Mouse (Mus musculus): Measurements from ENCODE around the gene Arl3. TPM values are rescaled to one million over a fixed set of nuclear protein-coding genes. Genes with fewer than 3 reads are reported as not detected.

Gene Arl3
- total and polyA plus RNA-seq, 3 experiments = 24.1 to 46.5 (median 45.3) TPM

DNA sequence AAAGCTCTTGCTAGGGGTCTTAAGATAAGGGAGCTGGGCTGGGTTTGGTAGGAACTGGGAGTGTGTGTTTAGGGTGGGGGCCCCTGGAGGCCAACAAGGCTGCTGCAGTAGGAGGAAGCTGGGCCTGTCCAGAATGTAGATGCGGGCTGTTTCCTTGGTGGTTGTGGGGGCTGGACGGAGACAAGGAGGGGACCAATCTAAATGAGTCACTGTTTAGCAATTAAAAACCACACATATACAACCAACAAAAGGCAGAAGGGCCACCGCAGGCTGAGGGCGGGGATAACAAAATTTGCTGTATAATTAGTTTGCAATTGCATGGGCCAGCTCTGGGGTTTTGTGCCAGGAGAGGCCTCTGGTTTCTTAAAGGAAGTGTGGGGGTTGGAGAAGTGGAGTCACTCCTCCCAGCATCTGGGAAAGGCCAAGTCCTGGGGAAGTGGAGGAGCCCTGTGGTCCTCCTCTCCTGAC, 68.9 kb downstream of the Arl3 start:
- peak; percentile 55 for TF ChIP-seq ELF1 (IDR thresholded peaks at IDR 0.05; ENCODE audit: low read depth, low read length)
- TF ChIP-seq HCFC1 (IDR thresholded peaks at IDR 0.05; ENCODE audit: low read depth, low read length) = peak; percentile 37; the same call in 1 of the 2 replicates
- peak; percentile 66 for TF ChIP-seq IRF4 (IDR thresholded peaks at IDR 0.05; ENCODE audit: low read depth, low read length)
- no peak; the same call in 1 of the 2 replicates for TF ChIP-seq SIN3A (IDR thresholded peaks at IDR 0.05; ENCODE audit: low read length)
- TF ChIP-seq POLR2A (IDR thresholded peaks at IDR 0.05; ENCODE audit: low read depth, low read length) = no peak
- TF ChIP-seq MAZ (IDR thresholded peaks at IDR 0.05; ENCODE audit: low read depth, low read length) = no peak
- TF ChIP-seq RAD21 (IDR thresholded peaks at IDR 0.05; ENCODE audit: low read depth, low read length) = no peak
- TF ChIP-seq USF1 (IDR thresholded peaks at IDR 0.05; ENCODE audit: low read depth, low read length) = no peak
- TF ChIP-seq KAT2A (IDR thresholded peaks at IDR 0.05; ENCODE audit: insufficient replicate concordance, low read length) = no peak
- TF ChIP-seq CHD1 (IDR thresholded peaks at IDR 0.05; ENCODE audit: low read depth, low read length) = 0 out of 2 replicates have a peak, but pooled peaks have one; percentile 34
- TF ChIP-seq SMC3 (IDR thresholded peaks at IDR 0.05; ENCODE audit: low read depth, low read length) = peak; percentile 12; the same call in 1 of the 2 replicates
- TF ChIP-seq ZNF384 (IDR thresholded peaks at IDR 0.05; ENCODE audit: low read depth, low read length) = no peak; the same call in 1 of the 2 replicates
- no peak for TF ChIP-seq MAFK (IDR thresholded peaks at IDR 0.05; ENCODE audit: insufficient replicate concordance, low read length)
- TF ChIP-seq ZMIZ1 (IDR thresholded peaks at IDR 0.05; ENCODE audit: low read depth, low read length) = no peak
- no peak for TF ChIP-seq RCOR1 (conservative IDR thresholded peaks at IDR 0.05; ENCODE audit: low read depth, low read length)
- TF ChIP-seq JUN (IDR thresholded peaks at IDR 0.05; ENCODE audit: insufficient read depth, low read depth, low read length) = no peak
- TF ChIP-seq CTCF (conservative IDR thresholded peaks at IDR 0.05 in 1 of 2, IDR thresholded peaks at IDR 0.05 in 1 of 2; ENCODE audit: low read depth in 2 of 2, low read length in 2 of 2) = peak in 1 of 2 experiments; percentile 41; a peak in 2 of 4 replicates
- TF ChIP-seq MXI1 (IDR thresholded peaks at IDR 0.05; ENCODE audit: low read depth, low read length) = peak; percentile 35; the same call in 1 of the 2 replicates
- Histone ChIP-seq H3K27ac (ENCODE audit: insufficient read depth, low read depth) (peak overlapping the region; percentile 96), H3K9me3 (replicated peaks; ENCODE audit: low read length) (no peaks in the 10 kb centered on the region), H3K36me3 (replicated peaks in 1 of 2; ENCODE audit: control insufficient read depth in 1 of 2, insufficient read depth in 1 of 2, low read length in 1 of 2) (peaks cover 19 to 47% of the 10 kb centered on the region in 2 experiments), H3K4me2 (ENCODE audit: insufficient read depth, low read depth, poor library complexity, severe bottlenecking) (peak overlapping the region; percentile 82), H3K79me2 (replicated peaks; ENCODE audit: control insufficient read depth, extremely low read depth, insufficient read depth, poor library complexity, severe bottlenecking) (peaks cover 66% of the 10 kb centered on the region), H3K4me3 (replicated peaks in 1 of 3; ENCODE audit: low read depth in 2 of 3, low read length in 2 of 3, poor library complexity in 1 of 3) (peak overlapping the region; percentile 82 to 93 (median 93)), H3K4me1 (ENCODE audit: control insufficient read depth in 1 of 2, insufficient read depth in 2 of 2) (peaks cover 17 to 41% of the 10 kb centered on the region in 2 experiments), H3K9ac (ENCODE audit: insufficient read depth, low read depth) (peak overlapping the region; percentile 98), H3K27me3 (replicated peaks) (no peaks in the 10 kb centered on the region)
- in situ Hi-C loops (cut with MboI; ENCODE audit: low pct_ligation_motif_present, low pct_unique_long_range_greater_than_20kb, low sequenced_read_pairs) (no loop called here), dilution Hi-C loops (cut with MboI; ENCODE audit: extremely low pct_ligation_motif_present, extremely low pct_unique_long_range_greater_than_20kb, low sequenced_read_pairs) (no loop called here)
- DNase-seq (ENCODE audit: extremely low read depth) = peak; percentile 72

DNA sequence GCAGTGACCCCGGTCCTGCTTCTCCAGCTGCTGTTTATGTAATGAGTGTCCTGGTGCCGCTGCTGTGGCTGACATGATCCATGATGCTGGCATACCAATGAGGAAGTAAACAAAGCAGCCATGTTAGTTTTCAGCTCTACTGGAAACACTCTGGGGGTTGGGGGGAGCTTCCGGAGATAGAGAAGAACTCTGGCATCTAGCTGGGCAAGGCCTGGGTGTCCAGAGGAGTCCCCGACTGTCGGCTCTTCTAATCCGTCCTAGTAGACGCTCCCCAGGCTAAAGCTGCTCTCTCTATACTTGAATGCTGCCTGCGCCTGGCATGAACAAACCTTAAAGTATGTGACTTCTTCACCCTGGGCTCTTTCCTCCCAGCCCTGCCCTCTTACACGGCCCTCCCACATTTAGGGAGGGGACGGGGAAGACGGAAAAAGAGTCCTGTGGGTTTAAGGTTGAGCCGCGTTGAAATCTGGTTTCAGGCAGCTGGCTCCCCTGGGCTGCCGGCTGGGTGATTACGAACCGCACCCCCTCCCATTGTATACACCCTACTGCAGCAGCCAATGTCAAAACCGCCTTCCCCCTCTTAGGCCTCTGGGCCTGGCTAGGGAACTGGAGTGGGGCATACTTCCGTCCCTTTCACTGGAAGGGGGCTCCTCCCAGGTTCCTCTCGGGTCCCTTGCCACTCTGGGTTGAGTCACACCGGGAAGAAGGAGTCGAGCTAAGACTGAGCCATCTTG, 69.5 kb downstream of the Arl3 start:
- H3K4me1 ChIP-seq (ENCODE audit: control insufficient read depth in 1 of 2, insufficient read depth in 2 of 2) = peaks cover 14 to 37% of the 10 kb centered on the region in 2 experiments
- H3K4me2 ChIP-seq (ENCODE audit: insufficient read depth, low read depth, poor library complexity, severe bottlenecking) = peak overlapping the region; percentile 82
- H3K9ac ChIP-seq (ENCODE audit: insufficient read depth, low read depth) = peak overlapping the region; percentile 98
- in situ Hi-C loops (cut with MboI; ENCODE audit: low pct_ligation_motif_present, low pct_unique_long_range_greater_than_20kb, low sequenced_read_pairs) = no loop called here
- H3K4me3 ChIP-seq (replicated peaks in 1 of 3; ENCODE audit: low read depth in 2 of 3, low read length in 2 of 3, poor library complexity in 1 of 3) = peak overlapping the region; percentile 82 to 93 (median 93)
- dilution Hi-C loops (cut with MboI; ENCODE audit: extremely low pct_ligation_motif_present, extremely low pct_unique_long_range_greater_than_20kb, low sequenced_read_pairs) = no loop called here
- H3K27me3 ChIP-seq (replicated peaks) = no peaks in the 10 kb centered on the region
- H3K27ac ChIP-seq (ENCODE audit: insufficient read depth, low read depth) = peak overlapping the region; percentile 96
- peaks cover 60% of the 10 kb centered on the region for H3K79me2 ChIP-seq (replicated peaks; ENCODE audit: control insufficient read depth, extremely low read depth, insufficient read depth, poor library complexity, severe bottlenecking)
- peaks cover 17 to 41% of the 10 kb centered on the region in 2 experiments for H3K36me3 ChIP-seq (replicated peaks in 1 of 2; ENCODE audit: control insufficient read depth in 1 of 2, insufficient read depth in 1 of 2, low read length in 1 of 2)
- no peaks in the 10 kb centered on the region for H3K9me3 ChIP-seq (replicated peaks; ENCODE audit: low read length)
- DNase-seq (ENCODE audit: extremely low read depth) = peak; percentile 93
- TF ChIP-seq CHD1 (IDR thresholded peaks at IDR 0.05; ENCODE audit: low read depth, low read length) = 0 out of 2 replicates have a peak, but pooled peaks have one; percentile 46
- TF ChIP-seq PAX5 (IDR thresholded peaks at IDR 0.05; ENCODE audit: low read length) = no peak
- no peak for TF ChIP-seq ZKSCAN1 (IDR thresholded peaks at IDR 0.05; ENCODE audit: borderline replicate concordance, low read depth, low read length)
- TF ChIP-seq ZMIZ1 (IDR thresholded peaks at IDR 0.05; ENCODE audit: low read depth, low read length) = peak; percentile 37; the same call in 1 of the 2 replicates
- TF ChIP-seq MAFK (IDR thresholded peaks at IDR 0.05; ENCODE audit: insufficient replicate concordance, low read length) = no peak
- peak; percentile 63 for TF ChIP-seq POLR2A (IDR thresholded peaks at IDR 0.05; ENCODE audit: low read depth, low read length)
- 0 out of 2 replicates have a peak, but pooled peaks have one; percentile 63 for TF ChIP-seq MEF2A (IDR thresholded peaks at IDR 0.05; ENCODE audit: borderline replicate concordance, low read depth, low read length)
- TF ChIP-seq NELFE (IDR thresholded peaks at IDR 0.05; ENCODE audit: low read depth, low read length) = peak; percentile 39; the same call in 1 of the 2 replicates
- TF ChIP-seq IRF4 (IDR thresholded peaks at IDR 0.05; ENCODE audit: low read depth, low read length) = no peak
- peak; percentile 97 for TF ChIP-seq SIN3A (IDR thresholded peaks at IDR 0.05; ENCODE audit: low read length)
- TF ChIP-seq TCF12 (IDR thresholded peaks at IDR 0.05; ENCODE audit: low read depth, low read length) = peak; percentile 54; the same call in 1 of the 2 replicates
- 0 out of 2 replicates have a peak, but pooled peaks have one; percentile 44 for TF ChIP-seq BHLHE40 (IDR thresholded peaks at IDR 0.05; ENCODE audit: low read depth, low read length)
- TF ChIP-seq SMC3 (IDR thresholded peaks at IDR 0.05; ENCODE audit: low read depth, low read length) = peak; percentile 6; the same call in 1 of the 2 replicates
- peak; percentile 29; the same call in 1 of the 2 replicates for TF ChIP-seq MAX (IDR thresholded peaks at IDR 0.05; ENCODE audit: low read length)
- peak; percentile 17; the same call in 1 of the 2 replicates for TF ChIP-seq EP300 (IDR thresholded peaks at IDR 0.05; ENCODE audit: low read length)
- no peak for TF ChIP-seq CTCF (conservative IDR thresholded peaks at IDR 0.05 in 1 of 2, IDR thresholded peaks at IDR 0.05 in 1 of 2; ENCODE audit: low read depth in 2 of 2, low read length in 2 of 2)
- TF ChIP-seq ELF1 (IDR thresholded peaks at IDR 0.05; ENCODE audit: low read depth, low read length) = peak; percentile 49
- peak; percentile 40 for TF ChIP-seq ZNF384 (IDR thresholded peaks at IDR 0.05; ENCODE audit: low read depth, low read length)
- TF ChIP-seq CHD2 (IDR thresholded peaks at IDR 0.05; ENCODE audit: low read length) = peak; percentile 65
- peak; percentile 73 for TF ChIP-seq MAZ (IDR thresholded peaks at IDR 0.05; ENCODE audit: low read depth, low read length)

Data from CH12.LX (cell line).